Mouse (Mus musculus): ENCODE results near the gene Rnf40. TPM values are rescaled to one million over a fixed set of nuclear protein-coding genes. Genes with fewer than 3 reads are reported as not detected.

The Rnf40 gene
- polyA plus RNA-seq, 1 experiment from 2014 or later = 47.6 TPM

DNA sequence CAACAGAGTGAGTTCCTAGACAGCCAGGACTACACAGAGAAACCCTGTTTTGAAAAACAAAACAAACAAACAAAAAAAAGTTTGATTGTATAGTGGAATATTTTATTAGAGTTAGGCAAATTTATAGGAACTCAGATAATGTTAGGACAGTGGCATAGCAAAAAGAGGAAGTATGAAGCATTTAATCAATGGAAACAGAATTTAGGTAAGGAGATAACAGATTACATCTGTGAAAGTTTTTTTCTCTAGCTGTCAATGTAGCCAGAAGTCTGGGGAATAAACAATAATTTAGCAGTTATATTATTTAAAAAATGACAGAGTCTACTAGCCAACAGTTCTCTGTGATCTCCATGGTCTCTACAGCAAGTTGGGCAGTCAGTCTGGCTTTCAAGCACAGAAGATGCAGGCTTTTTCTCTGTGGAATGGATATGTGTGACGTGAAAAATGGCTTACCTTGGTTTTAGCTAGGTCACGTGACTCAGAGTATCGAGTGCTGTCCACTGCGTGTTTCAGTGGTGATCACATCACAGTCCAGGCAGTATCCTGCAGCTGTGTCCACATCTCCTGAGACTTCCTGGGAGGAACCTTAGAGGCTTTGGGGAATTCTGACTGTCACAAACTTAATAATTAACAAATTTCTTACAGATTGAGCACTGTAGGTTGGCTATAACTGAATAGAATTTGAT is 60.1 kb downstream of the Rnf40 start:
- no peak overlapping the region for H3K9ac ChIP-seq
- ATAC-seq (ENCODE audit: insufficient read depth) (peak; percentile 47; the same call in 1 of the 2 replicates), DNase-seq (peak; percentile 21)
- no peak for TF ChIP-seq CTCF (IDR thresholded peaks at IDR 0.05; ENCODE audit: low read depth)
- no peak overlapping the region for H3K27ac ChIP-seq (ENCODE audit: low read depth)
- no peak overlapping the region for H3K4me3 ChIP-seq (ENCODE audit: low read depth, low read length)
- no peak overlapping the region for H3K4me2 ChIP-seq
- WGBS = 44% methylated on average over 4 of the region's 4 CpGs
- no peaks in the 10 kb centered on the region for H3K9me3 ChIP-seq (ENCODE audit: low read depth, low read length)
- no peaks in the 10 kb centered on the region for H3K27me3 ChIP-seq (ENCODE audit: insufficient read depth, low read length)
- H3K36me3 ChIP-seq (ENCODE audit: insufficient read depth) = no peaks in the 10 kb centered on the region
- H3K4me1 ChIP-seq (ENCODE audit: insufficient read depth) = no peaks in the 10 kb centered on the region

DNA sequence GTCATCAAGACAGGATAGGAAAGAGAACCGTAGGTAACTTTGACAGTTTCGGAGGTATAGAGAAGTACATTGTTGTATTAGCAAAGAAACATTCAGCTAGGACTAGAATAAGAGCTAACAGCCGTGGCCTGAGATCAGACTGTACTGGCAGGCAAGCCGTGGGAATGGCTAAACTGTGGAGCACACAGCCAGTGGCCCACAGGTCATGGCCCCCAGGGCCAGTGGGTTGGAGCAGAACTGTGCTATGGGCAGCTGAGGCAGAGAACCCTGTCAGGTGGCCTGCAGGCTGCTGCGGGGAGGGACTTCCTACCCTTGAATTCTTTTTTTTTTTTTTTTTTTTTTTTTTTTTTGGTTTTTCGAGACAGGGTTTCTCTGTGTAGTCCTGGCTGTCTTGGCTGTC is 60.6 kb downstream of the Rnf40 start:
- 73% methylated on average over 6 of the region's 6 CpGs for WGBS
- Histone ChIP-seq H3K27ac (ENCODE audit: low read depth) (no peak overlapping the region), H3K9ac (no peak overlapping the region)

DNA sequence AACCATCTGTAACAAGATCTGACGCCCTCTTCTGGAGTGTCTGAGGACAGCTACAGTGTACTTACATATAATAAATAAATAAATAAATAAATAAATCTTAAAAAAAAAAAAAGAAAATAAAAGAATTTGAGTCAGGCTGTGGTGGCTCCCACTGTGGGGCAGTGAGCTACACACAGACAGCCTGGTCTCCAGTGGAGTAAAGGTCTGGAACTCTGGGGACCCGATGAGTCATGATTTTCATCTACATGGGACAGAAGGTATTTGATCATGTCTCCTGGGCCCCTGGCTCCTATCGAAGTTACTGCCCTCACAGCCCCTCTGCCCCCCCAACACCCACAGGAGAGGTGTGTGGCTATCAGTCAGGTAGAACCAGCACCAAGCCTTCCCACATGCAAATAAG is 63.1 kb downstream of the Rnf40 start:
- Histone ChIP-seq H3K9me3 (ENCODE audit: low read depth, low read length) (no peaks in the 10 kb centered on the region), H3K4me2 (peak overlapping the region; percentile 49), H3K9ac (no peak overlapping the region), H3K4me1 (ENCODE audit: insufficient read depth) (no peaks in the 10 kb centered on the region), H3K27ac (ENCODE audit: low read depth) (no peak overlapping the region), H3K27me3 (ENCODE audit: insufficient read depth, low read length) (no peaks in the 10 kb centered on the region), H3K36me3 (ENCODE audit: insufficient read depth) (no peaks in the 10 kb centered on the region), H3K4me3 (ENCODE audit: low read depth, low read length) (no peak overlapping the region)
- TF ChIP-seq CTCF (IDR thresholded peaks at IDR 0.05; ENCODE audit: low read depth) = no peak
- DNase-seq (no peak), ATAC-seq (ENCODE audit: insufficient read depth) (no peak)
- 64% methylated on average over 2 of the region's 3 CpGs for WGBS

More for the DNA sequence above, 60.6 kb downstream of the Rnf40 start:
- no peak overlapping the region for H3K4me2 ChIP-seq
- ATAC-seq (ENCODE audit: insufficient read depth) (no peak), DNase-seq (no peak)
- H3K4me1 ChIP-seq (ENCODE audit: insufficient read depth) = no peaks in the 10 kb centered on the region
- no peak for TF ChIP-seq CTCF (IDR thresholded peaks at IDR 0.05; ENCODE audit: low read depth)
- H3K9me3 ChIP-seq (ENCODE audit: low read depth, low read length) = no peaks in the 10 kb centered on the region
- H3K4me3 ChIP-seq (ENCODE audit: low read depth, low read length) = no peak overlapping the region
- no peaks in the 10 kb centered on the region for H3K36me3 ChIP-seq (ENCODE audit: insufficient read depth)
- no peaks in the 10 kb centered on the region for H3K27me3 ChIP-seq (ENCODE audit: insufficient read depth, low read length)

DNA sequence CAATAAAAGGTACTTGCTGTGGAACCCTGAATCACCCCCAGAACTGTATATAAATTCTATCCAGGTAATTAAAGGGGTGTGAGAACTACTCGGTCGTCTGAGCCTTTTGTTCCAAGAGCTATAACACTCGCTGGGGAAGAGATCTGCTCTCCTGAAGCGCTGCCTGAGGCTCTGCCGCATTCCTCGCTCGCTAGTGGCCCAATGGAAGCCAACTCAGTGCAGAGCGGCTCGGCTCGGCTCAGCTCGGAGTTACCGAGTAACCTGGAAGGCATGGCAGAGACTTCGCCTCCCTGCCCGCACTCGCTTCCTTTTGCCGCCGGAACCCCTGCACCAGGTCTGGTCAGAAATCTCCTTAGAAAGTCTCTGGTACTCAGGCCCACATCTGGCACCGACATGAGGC is 63.5 kb downstream of the Rnf40 start:
- ATAC-seq (ENCODE audit: insufficient read depth) = no peak
- Histone ChIP-seq H3K36me3 (ENCODE audit: insufficient read depth) (no peaks in the 10 kb centered on the region), H3K4me2 (peak overlapping the region; percentile 49), H3K4me3 (ENCODE audit: low read depth, low read length) (no peak overlapping the region), H3K27ac (ENCODE audit: low read depth) (no peak overlapping the region), H3K9ac (no peak overlapping the region), H3K9me3 (ENCODE audit: low read depth, low read length) (no peaks in the 10 kb centered on the region), H3K27me3 (ENCODE audit: insufficient read depth, low read length) (no peaks in the 10 kb centered on the region), H3K4me1 (ENCODE audit: insufficient read depth) (no peaks in the 10 kb centered on the region)
- TF ChIP-seq CTCF (IDR thresholded peaks at IDR 0.05; ENCODE audit: low read depth) = no peak
- WGBS = 19% methylated on average over 18 of the region's 18 CpGs
- peak; percentile 53 for DNase-seq

DNA sequence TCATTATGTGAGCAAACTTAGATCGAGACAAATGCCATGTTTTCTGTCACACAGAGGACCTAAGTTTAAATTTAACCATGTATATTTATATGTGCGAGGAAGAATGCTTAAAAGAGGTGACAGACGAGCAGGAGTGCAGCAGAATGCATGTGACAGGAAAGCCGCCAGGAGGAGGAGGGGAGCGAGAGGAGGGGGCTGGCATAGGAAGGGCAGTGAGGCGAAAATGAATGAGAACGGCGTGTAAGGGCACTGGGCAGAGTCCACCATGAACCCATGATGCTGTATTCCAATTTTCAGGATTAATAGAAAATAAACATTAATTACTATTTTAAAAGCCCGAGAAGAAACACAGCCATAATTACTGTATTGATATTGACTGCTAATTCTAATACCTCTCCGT is 65.8 kb downstream of the Rnf40 start:
- Histone ChIP-seq H3K27me3 (ENCODE audit: insufficient read depth, low read length) (no peaks in the 10 kb centered on the region), H3K9ac (no peak overlapping the region), H3K27ac (ENCODE audit: low read depth) (no peak overlapping the region), H3K4me2 (no peak overlapping the region), H3K36me3 (ENCODE audit: insufficient read depth) (no peaks in the 10 kb centered on the region), H3K4me3 (ENCODE audit: low read depth, low read length) (no peak overlapping the region), H3K9me3 (ENCODE audit: low read depth, low read length) (no peaks in the 10 kb centered on the region), H3K4me1 (ENCODE audit: insufficient read depth) (no peaks in the 10 kb centered on the region)
- no peak for TF ChIP-seq CTCF (IDR thresholded peaks at IDR 0.05; ENCODE audit: low read depth)
- DNase-seq (no peak), ATAC-seq (ENCODE audit: insufficient read depth) (no peak)
- WGBS = 66% methylated on average over 10 of the region's 10 CpGs

Other genes starting within 250 kb of the Rnf40 start
- 4.7 and 6.5 TPM in 2 replicates for gene Zfp768, start 243.2 kb upstream of the Rnf40 start, polyA plus RNA-seq (2014; fragmentation: Nextera tagmentation; extraction: Ambion mirVana)
- 6.7 and 8.5 TPM in 2 replicates for gene Zfp747, start 212.7 kb upstream of the Rnf40 start, polyA plus RNA-seq (2014; fragmentation: Nextera tagmentation; extraction: Ambion mirVana)
- 5.6 and 6.8 TPM in 2 replicates for gene 9130019O22Rik, start 201.6 kb upstream of the Rnf40 start, polyA plus RNA-seq (2014; fragmentation: Nextera tagmentation; extraction: Ambion mirVana)
- gene E430018J23Rik, start 195.1 kb upstream of the Rnf40 start, polyA plus RNA-seq (2014; fragmentation: Nextera tagmentation; extraction: Ambion mirVana) = 4.9 and 7.1 TPM in 2 replicates
- gene Zfp764, start 181.9 kb upstream of the Rnf40 start, polyA plus RNA-seq (2014; fragmentation: Nextera tagmentation; extraction: Ambion mirVana) = 9.3 and 10.4 TPM in 2 replicates
- 21.6 and 22.6 TPM in 2 replicates for gene Zfp688, start 166.7 kb upstream of the Rnf40 start, polyA plus RNA-seq (2014; fragmentation: Nextera tagmentation; extraction: Ambion mirVana)
- 9.6 and 9.8 TPM in 2 replicates for gene Zfp689, start 139.6 kb upstream of the Rnf40 start, polyA plus RNA-seq (2014; fragmentation: Nextera tagmentation; extraction: Ambion mirVana)
- 44.3 TPM in 2 replicates for gene Prr14, start 129.2 kb upstream of the Rnf40 start, polyA plus RNA-seq (2014; fragmentation: Nextera tagmentation; extraction: Ambion mirVana)
- gene Fbrs, start 109.6 kb upstream of the Rnf40 start, polyA plus RNA-seq (2014; fragmentation: Nextera tagmentation; extraction: Ambion mirVana) = 12.8 and 16.1 TPM in 2 replicates
- 61.6 and 71.3 TPM in 2 replicates for gene Srcap, start 76.8 kb upstream of the Rnf40 start, polyA plus RNA-seq (2014; fragmentation: Nextera tagmentation; extraction: Ambion mirVana)
- gene Gm42715, start 69.2 kb upstream of the Rnf40 start, polyA plus RNA-seq (2014; fragmentation: Nextera tagmentation; extraction: Ambion mirVana) = 19.6 and 20.5 TPM in 2 replicates
- gene Tmem265, start 27.4 kb upstream of the Rnf40 start, polyA plus RNA-seq (2014; fragmentation: Nextera tagmentation; extraction: Ambion mirVana) = 4.0 and 6.3 TPM in 2 replicates
- gene Phkg2, start 15.4 kb upstream of the Rnf40 start, polyA plus RNA-seq (2014; fragmentation: Nextera tagmentation; extraction: Ambion mirVana) = 31.3 and 39.3 TPM in 2 replicates
- gene Ccdc189, start 172 bp upstream of the Rnf40 start, polyA plus RNA-seq (2014; fragmentation: Nextera tagmentation; extraction: Ambion mirVana) = 8.6 and 9.1 TPM in 2 replicates
- 14.2 and 16.9 TPM in 2 replicates for gene Zfp629, start 27.0 kb downstream of the Rnf40 start, polyA plus RNA-seq (2014; fragmentation: Nextera tagmentation; extraction: Ambion mirVana)
- gene Bcl7c, start 120.2 kb downstream of the Rnf40 start, polyA plus RNA-seq (2014; fragmentation: Nextera tagmentation; extraction: Ambion mirVana) = 58.8 and 65.1 TPM in 2 replicates
- gene Ctf1, start 124.0 kb downstream of the Rnf40 start, polyA plus RNA-seq (2014; fragmentation: Nextera tagmentation; extraction: Ambion mirVana) = 11.7 and 15.6 TPM in 2 replicates
- 0.38 TPM in 1 of 2 replicates, not detected in the other for gene Ctf2, start 143.4 kb downstream of the Rnf40 start, polyA plus RNA-seq (2014; fragmentation: Nextera tagmentation; extraction: Ambion mirVana)
- 5.3 and 5.6 TPM in 2 replicates for gene Fbxl19, start 155.8 kb downstream of the Rnf40 start, polyA plus RNA-seq (2014; fragmentation: Nextera tagmentation; extraction: Ambion mirVana)
- gene Orai3, start 181.0 kb downstream of the Rnf40 start, polyA plus RNA-seq (2014; fragmentation: Nextera tagmentation; extraction: Ambion mirVana) = 19.2 and 21.8 TPM in 2 replicates
- gene Setd1a, start 187.9 kb downstream of the Rnf40 start, polyA plus RNA-seq (2014; fragmentation: Nextera tagmentation; extraction: Ambion mirVana) = 27.2 and 30.1 TPM in 2 replicates
- 0.43 TPM in 1 of 2 replicates, not detected in the other for gene Gm49388, start 196.8 kb downstream of the Rnf40 start, polyA plus RNA-seq (2014; fragmentation: Nextera tagmentation; extraction: Ambion mirVana)
- gene Hsd3b7, start 211.8 kb downstream of the Rnf40 start, polyA plus RNA-seq (2014; fragmentation: Nextera tagmentation; extraction: Ambion mirVana) = 13.6 and 18.3 TPM in 2 replicates
- 19.7 and 21.8 TPM in 2 replicates for gene Stx4a, start 235.5 kb downstream of the Rnf40 start, polyA plus RNA-seq (2014; fragmentation: Nextera tagmentation; extraction: Ambion mirVana)
- 2.0 and 2.8 TPM in 2 replicates for gene Stx1b, start 235.8 kb downstream of the Rnf40 start, polyA plus RNA-seq (2014; fragmentation: Nextera tagmentation; extraction: Ambion mirVana)